Mouse (Mus musculus): ENCODE results near the gene Cdnf. TPM values are rescaled to one million over a fixed set of nuclear protein-coding genes. Genes with fewer than 3 reads are reported as not detected.

The Cdnf gene
- polyA plus RNA-seq (2012; rRNA removed), result 0.29 and 0.36 TPM in 2 replicates

- peak; percentile 96 for DNase-seq (ENCODE audit: low read depth, low spot score)
- under 1% methylated on average over 60 of the region's 60 CpGs for WGBS
These were observed at the start of gene Cdnf, which contains the start of the genes Gm45902 and Hspa14 for GRCm38 (mm10) chr2:3512552-3513454. Cdnf (plus strand) TSS chr2:3513030. Gm45902 (minus strand) TSS chr2:3512790. Hspa14 (minus strand) TSS chr2:3512814.

- no peak for DNase-seq (ENCODE audit: low read depth, low spot score)
- 1% methylated on average over 12 of the region's 12 CpGs for WGBS
These were observed 38.9 kb upstream of the Cdnf start for GRCm38 (mm10) chr2:3473891-3474290.

GRCm38 (mm10) chr2:3474361-3474805, 38.4 kb upstream of the Cdnf start:
- WGBS, result under 1% methylated on average over 46 of the region's 46 CpGs
- peak; percentile 28 for DNase-seq (ENCODE audit: low read depth, low spot score)

GRCm38 (mm10) chr2:3474861-3475283, 38.0 kb upstream of the Cdnf start, which contains the start of gene Suv39h2:
Suv39h2 (minus strand) TSS chr2:3475031.
- WGBS, result under 1% methylated on average over 42 of the region's 42 CpGs
- peak; percentile 76 for DNase-seq (ENCODE audit: low read depth, low spot score)

- WGBS, result 61% methylated on average over 3 of the region's 3 CpGs
- DNase-seq (ENCODE audit: low read depth, low spot score), result no peak
These were observed 37.0 kb upstream of the Cdnf start for GRCm38 (mm10) chr2:3475746-3476251.

GRCm38 (mm10) chr2:3480239-3480638, 32.6 kb upstream of the Cdnf start:
- DNase-seq (ENCODE audit: low read depth, low spot score), result no peak
- WGBS, result 72% methylated on average over 3 of the region's 3 CpGs

GRCm38 (mm10) chr2:3489816-3490215, 23.0 kb upstream of the Cdnf start:
- DNase-seq (ENCODE audit: low read depth, low spot score), result no peak
- 89% methylated on average over 3 of the region's 3 CpGs for WGBS

- DNase-seq (ENCODE audit: low read depth, low spot score), result no peak
- WGBS, result 83% methylated on average over 3 of the region's 3 CpGs
These were observed 18.9 kb upstream of the Cdnf start for GRCm38 (mm10) chr2:3493833-3494409.

GRCm38 (mm10) chr2:3499543-3499942, 13.3 kb upstream of the Cdnf start:
- no peak for DNase-seq (ENCODE audit: low read depth, low spot score)
- 91% methylated on average over 6 of the region's 6 CpGs for WGBS

GRCm38 (mm10) chr2:3500886-3501285, 11.9 kb upstream of the Cdnf start:
- DNase-seq (ENCODE audit: low read depth, low spot score), result no peak

GRCm38 (mm10) chr2:3512076-3512475, 754 bp upstream of the Cdnf start:
- WGBS, result under 1% methylated on average over 15 of the region's 15 CpGs
- DNase-seq (ENCODE audit: low read depth, low spot score), result no peak

More at GRCm38 (mm10) chr2:3500886-3501285, 11.9 kb upstream of the Cdnf start:
- WGBS, result 92% methylated on average over 5 of the region's 5 CpGs

GRCm38 (mm10) chr2:3522558-3522957, 9.7 kb downstream of the Cdnf start:
- 73% methylated on average over 4 of the region's 4 CpGs for WGBS
- no peak for DNase-seq (ENCODE audit: low read depth, low spot score)

GRCm38 (mm10) chr2:3526288-3526687, 13.5 kb downstream of the Cdnf start:
- DNase-seq (ENCODE audit: low read depth, low spot score), result no peak
- 70% methylated on average over 6 of the region's 6 CpGs for WGBS

GRCm38 (mm10) chr2:3541307-3542079, 28.7 kb downstream of the Cdnf start:
- no peak for DNase-seq (ENCODE audit: low read depth, low spot score)
- whole genome bisulfite sequencing, result 57% methylated on average over 9 of the region's 9 CpGs

- WGBS, result 51% methylated on average over 2 of the region's 2 CpGs
- no peak for DNase-seq (ENCODE audit: low read depth, low spot score)
These were observed 33.2 kb downstream of the Cdnf start for GRCm38 (mm10) chr2:3546055-3546454.

GRCm38 (mm10) chr2:3546588-3546987, 33.8 kb downstream of the Cdnf start:
- DNase-seq (ENCODE audit: low read depth, low spot score), result peak; percentile 28
- 3% methylated on average over 4 of the region's 4 CpGs for WGBS

- WGBS, result 85% methylated on average over 12 of the region's 12 CpGs
- no peak for DNase-seq (ENCODE audit: low read depth, low spot score)
These were observed 57.4 kb downstream of the Cdnf start, which contains the start of gene Fam107b for GRCm38 (mm10) chr2:3570186-3570585. Fam107b (plus strand) TSS chr2:3570488.

GRCm38 (mm10) chr2:3570606-3571005, 57.8 kb downstream of the Cdnf start:
- DNase-seq (ENCODE audit: low read depth, low spot score), result no peak
- 86% methylated on average over 11 of the region's 11 CpGs for WGBS

GRCm38 (mm10) chr2:3573883-3574282, 61.1 kb downstream of the Cdnf start:
- WGBS, result 79% methylated on average over 7 of the region's 7 CpGs
- DNase-seq (ENCODE audit: low read depth, low spot score), result no peak

GRCm38 (mm10) chr2:3575140-3575539, 62.3 kb downstream of the Cdnf start:
- WGBS, result 97% methylated on average over 1 of the region's 1 CpGs
- DNase-seq (ENCODE audit: low read depth, low spot score), result no peak
